8 mouse cellular contexts compared by ENCODE assay signal in the genomic region with DNA sequence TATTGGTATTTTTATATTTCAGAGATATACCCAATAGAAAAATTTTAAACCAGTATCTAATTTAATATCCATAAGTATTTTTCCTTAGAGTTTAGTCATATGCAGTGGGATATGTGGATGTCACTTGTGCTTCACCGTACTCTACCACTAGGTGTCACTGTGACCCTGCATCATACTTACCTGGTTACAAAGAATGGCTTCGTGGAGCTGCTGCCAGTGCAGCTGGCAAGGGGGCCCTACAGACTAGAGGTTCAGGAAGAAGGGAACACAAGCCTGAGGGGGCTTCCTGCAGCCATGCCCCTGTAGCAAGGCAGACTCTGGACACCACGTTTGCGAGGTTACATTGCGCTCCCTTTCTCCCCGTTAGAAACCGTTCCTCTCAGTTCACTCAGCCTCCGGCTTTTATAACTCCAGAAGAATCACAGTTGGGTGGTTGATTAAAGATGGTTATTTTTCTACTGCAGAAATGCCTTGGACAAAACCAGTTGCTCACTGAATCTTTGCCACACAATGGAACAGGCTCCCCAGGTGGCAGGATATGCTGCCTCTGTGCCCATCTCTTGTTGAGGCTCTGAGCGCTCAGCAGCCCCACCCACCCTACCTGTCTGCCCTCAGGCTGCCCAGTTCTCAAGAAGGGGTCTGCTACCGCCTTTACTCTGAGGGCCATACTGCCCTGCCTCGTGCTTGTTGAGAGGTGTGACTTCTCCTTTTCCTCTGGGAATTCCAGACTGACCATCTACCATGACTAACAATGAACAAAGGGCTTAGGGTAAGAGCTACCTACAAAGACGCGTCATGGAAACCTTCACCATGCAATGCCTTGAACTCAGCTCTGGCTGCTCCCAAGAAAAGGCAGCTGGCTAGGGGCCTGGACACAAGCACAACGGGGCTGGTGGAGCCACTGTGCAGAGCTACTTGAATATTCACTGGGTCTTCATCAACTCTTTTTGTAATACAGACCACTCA. TPM values are rescaled to one million over a fixed set of nuclear protein-coding genes. Genes with fewer than 3 reads are reported as not detected.
A peak's percentile ranks its signal among the peaks of the same experiment; 100 is the strongest.
DNase-seq lines count a peak whose midpoint lies in the region; ATAC-seq and TF ChIP-seq lines count a peak whose summit lies in the region.

No protein-coding gene starts in this region.

- no peaks in the 10 kb centered on the region; the same call in 1 of the 2 replicates for H3K36me3 ChIP-seq in embryonic facial prominence, embryonic 11.5 days (replicated peaks; ENCODE audit: control insufficient read depth, insufficient read depth, low read depth, low read length)

- peak; percentile 57 for TF ChIP-seq CTCF in lung, adult 2 months (IDR thresholded peaks at IDR 0.05; ENCODE audit: insufficient read depth, low read length)

- H3K27me3 ChIP-seq in embryonic facial prominence, embryonic 11.5 days (ENCODE audit: control insufficient read depth, insufficient read depth, low read length), result no peaks in the 10 kb centered on the region

- 0 out of 2 replicates have a peak overlapping the region, but pooled peaks have one; percentile 10 for H3K9ac ChIP-seq in embryonic facial prominence, embryonic 11.5 days (replicated peaks; ENCODE audit: low read length)

- ATAC-seq in embryonic facial prominence, embryonic 11.5 days (replicated peaks; ENCODE audit: insufficient number of reproducible peaks, low FRiP score, low TSS enrichment, low read depth), result no peak; the same call in 1 of the 2 replicates
- peak; percentile 79 for ATAC-seq in neutrophil, adult 5-6 weeks (ENCODE audit: extremely low read depth, insufficient number of reproducible peaks, low FRiP score, poor library complexity, severe bottlenecking)

- H3K4me2 ChIP-seq in embryonic facial prominence, embryonic 11.5 days (ENCODE audit: low read depth, low read length), result no peak overlapping the region

- H3K27ac ChIP-seq in embryonic facial prominence, embryonic 11.5 days (replicated peaks; ENCODE audit: low read depth, low read length), result no peak overlapping the region

- H3K4me3 ChIP-seq in embryonic facial prominence, embryonic 11.5 days (ENCODE audit: low read depth, low read length), result no peak overlapping the region
- no peak overlapping the region for H3K4me3 ChIP-seq in lung, adult 2 months (replicated peaks; ENCODE audit: extremely low read depth, low read depth, low read length)

- no peaks in the 10 kb centered on the region for H3K9me3 ChIP-seq in embryonic facial prominence, embryonic 11.5 days (replicated peaks; ENCODE audit: control insufficient read depth, low read length)

- peak; percentile 45 to 64 for DNase-seq in CD8-positive naive resting alpha-beta T cell, adult 2 months (ENCODE audit: low read depth in 2 of 2, low spot score in 2 of 2)
- peak; percentile 72 to 79 for DNase-seq in adrenal gland, postnatal 36 days
- peak; percentile 85 for DNase-seq in embryonic facial prominence, embryonic 11.5 days (ENCODE audit: low spot score)
- peak; percentile 70 to 86 for DNase-seq in heart, postnatal 14 days
- peak; percentile 71 to 82 for DNase-seq in kidney, postnatal 36 days
- DNase-seq in lung, adult 2 months, result peak; percentile 71
- peak; percentile 34 to 72 for DNase-seq in thymus, postnatal 10 days (ENCODE audit: low spot score in 2 of 2)

- no peak for TF ChIP-seq POLR2A in lung, adult 2 months (IDR thresholded peaks at IDR 0.05; ENCODE audit: borderline replicate concordance, extremely low read depth, low read depth, low read length)

- intact Hi-C loops in heart, postnatal 14 days (cut with DNase I), result loop anchor here (1.0 to 2.0 kb wide), 2 partner anchors 42 to 147 kb away; no protein-coding TSS in a partner anchor

- no peaks in the 10 kb centered on the region for H3K4me1 ChIP-seq in embryonic facial prominence, embryonic 11.5 days (ENCODE audit: control insufficient read depth, insufficient read depth, low read length)
- H3K4me1 ChIP-seq in lung, adult 2 months (ENCODE audit: control insufficient read depth, insufficient read depth, low read length), result peaks cover 3% of the 10 kb centered on the region

- 61% methylated on average over 14 of the region's 14 CpGs for WGBS in embryonic facial prominence, embryonic 11.5 days
- 58% methylated on average over 14 of the region's 14 CpGs for WGBS in lung, adult 2 months

RNA-seq across cellular contexts. Expression of gene Cyb561, which starts 25.8 kb away (rescaled TPM):
- 100 to 1,000 TPM; 134 to 165 TPM for total RNA-seq in adrenal gland, postnatal 36 days (2021)
- 9.9 and 13.4 TPM in 2 replicates for polyA plus RNA-seq in embryonic facial prominence, embryonic 11.5 days (2014; fragmentation: Nextera tagmentation; extraction: Ambion mirVana)
- total RNA-seq in heart, postnatal 14 days (2021), result 10 to 100 TPM; 14.2 to 14.8 TPM
- polyA plus RNA-seq in lung, adult 2 months (2012; rRNA removed), result 102 and 105 TPM in 2 replicates
- 0.74 TPM in 1 of 2 replicates, not detected in the other for total RNA-seq in neutrophil, adult 5-6 weeks (2017)

RNA-seq across cellular contexts. Expression of gene Ace, which starts 40.4 kb away (rescaled TPM):
- 10 to 100 TPM in 1 of 2 experiments, 1 to 10 TPM in 1; 8.0 to 15.5 TPM for total RNA-seq in adrenal gland, postnatal 36 days (2021)
- polyA plus RNA-seq in embryonic facial prominence, embryonic 11.5 days (2014; fragmentation: Nextera tagmentation; extraction: Ambion mirVana), result 0.41 and 0.47 TPM in 2 replicates
- 10 to 100 TPM; 28.7 to 31.6 TPM for total RNA-seq in heart, postnatal 14 days (2021)
- polyA plus RNA-seq in lung, adult 2 months (2012; rRNA removed), result 704 and 832 TPM in 2 replicates
- total RNA-seq in neutrophil, adult 5-6 weeks (2017), result 5.2 and 7.4 TPM in 2 replicates
